Mouse (Mus musculus): ENCODE data around the gene Ufc1. TPM values are rescaled to one million over a fixed set of nuclear protein-coding genes. Genes with fewer than 3 reads are reported as not detected.

Gene Ufc1
- total and polyA plus RNA-seq, 3 experiments = 71.0 to 408 (median 101) TPM

DNA sequence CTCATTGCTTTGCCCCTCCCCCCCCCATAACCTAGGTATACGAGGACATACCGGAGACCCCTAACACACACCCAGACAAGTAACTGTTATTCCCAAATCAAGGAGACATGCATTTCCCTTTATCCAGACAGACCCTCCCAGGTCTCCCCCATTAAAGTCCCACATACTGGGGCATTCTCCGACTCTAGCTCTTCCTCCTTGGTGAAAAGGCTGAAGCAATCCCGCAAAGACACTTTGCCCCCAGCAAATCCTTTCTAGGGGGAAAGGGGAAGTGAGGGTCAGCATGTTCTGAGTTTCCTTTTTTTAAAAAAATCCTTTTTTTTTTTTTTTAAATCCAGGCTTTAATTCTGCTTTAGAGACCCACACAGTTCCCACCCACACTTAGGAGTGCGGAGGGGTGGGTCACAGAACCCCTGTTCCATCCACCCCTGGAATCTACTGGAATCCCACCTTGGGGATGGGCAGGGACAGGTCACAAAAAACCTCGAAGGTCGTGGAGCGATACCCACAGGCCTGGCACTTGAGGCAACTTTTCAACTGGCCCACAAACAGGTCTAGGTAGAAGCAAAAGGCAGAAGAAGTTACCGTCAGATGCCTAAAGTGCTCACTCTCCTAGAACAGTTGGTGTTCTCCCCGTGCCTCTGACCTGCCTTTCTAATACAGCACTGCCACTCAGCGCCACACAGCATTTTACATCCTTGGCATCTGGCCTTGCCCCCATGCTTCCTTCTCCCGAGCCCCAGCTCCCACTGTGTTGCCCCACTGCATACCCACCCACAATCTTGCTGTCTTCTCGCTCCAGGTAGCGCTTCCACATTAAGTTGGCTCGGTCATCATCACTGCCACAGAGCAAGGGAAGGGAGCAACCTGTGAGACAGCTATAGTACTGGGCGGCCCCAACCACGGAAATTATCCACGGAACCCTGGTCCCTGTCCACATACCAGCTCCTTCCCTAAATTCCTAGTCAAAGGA lies 11.3 kb downstream of the Ufc1 start:
- no peak for DNase-seq (ENCODE audit: low read depth, low spot score)
- peaks cover 0 to 8% of the 10 kb centered on the region in 2 experiments; a peak in 2 of 4 replicates for H3K36me3 ChIP-seq (ENCODE audit: control insufficient read depth in 1 of 2, insufficient read depth in 2 of 2, low read length in 2 of 2)
- peaks cover 0 to 16% of the 10 kb centered on the region in 2 experiments; a peak in 3 of 4 replicates for H3K4me1 ChIP-seq (ENCODE audit: control insufficient read depth in 1 of 2, insufficient read depth in 2 of 2, low read length in 2 of 2)
- no peak overlapping the region for H3K4me3 ChIP-seq (ENCODE audit: control insufficient read depth in 1 of 2, insufficient read depth in 1 of 2, low read depth in 2 of 2, low read length in 2 of 2)
- H3K79me2 ChIP-seq (ENCODE audit: control insufficient read depth, insufficient read depth, low read length, poor library complexity) = peaks cover 10% of the 10 kb centered on the region; the same call in 1 of the 2 replicates
- no peaks in the 10 kb centered on the region for H3K9me3 ChIP-seq (replicated peaks; ENCODE audit: insufficient read depth, low read length)
- H3K27ac ChIP-seq (ENCODE audit: control insufficient read depth, low read depth, low read length) = no peak overlapping the region
- TF ChIP-seq ZNF384 (IDR thresholded peaks at IDR 0.05; ENCODE audit: low read depth, low read length) (peak; percentile 43; the same call in 1 of the 2 replicates), CHD1 (IDR thresholded peaks at IDR 0.05; ENCODE audit: low read depth, low read length) (no peak)
- H3K27me3 ChIP-seq (ENCODE audit: control insufficient read depth in 1 of 2, insufficient read depth in 2 of 2, low read length in 2 of 2) = no peaks in the 10 kb centered on the region
- no peak overlapping the region for H3K9ac ChIP-seq (ENCODE audit: control insufficient read depth, low read depth, low read length, poor library complexity, severe bottlenecking)

DNA sequence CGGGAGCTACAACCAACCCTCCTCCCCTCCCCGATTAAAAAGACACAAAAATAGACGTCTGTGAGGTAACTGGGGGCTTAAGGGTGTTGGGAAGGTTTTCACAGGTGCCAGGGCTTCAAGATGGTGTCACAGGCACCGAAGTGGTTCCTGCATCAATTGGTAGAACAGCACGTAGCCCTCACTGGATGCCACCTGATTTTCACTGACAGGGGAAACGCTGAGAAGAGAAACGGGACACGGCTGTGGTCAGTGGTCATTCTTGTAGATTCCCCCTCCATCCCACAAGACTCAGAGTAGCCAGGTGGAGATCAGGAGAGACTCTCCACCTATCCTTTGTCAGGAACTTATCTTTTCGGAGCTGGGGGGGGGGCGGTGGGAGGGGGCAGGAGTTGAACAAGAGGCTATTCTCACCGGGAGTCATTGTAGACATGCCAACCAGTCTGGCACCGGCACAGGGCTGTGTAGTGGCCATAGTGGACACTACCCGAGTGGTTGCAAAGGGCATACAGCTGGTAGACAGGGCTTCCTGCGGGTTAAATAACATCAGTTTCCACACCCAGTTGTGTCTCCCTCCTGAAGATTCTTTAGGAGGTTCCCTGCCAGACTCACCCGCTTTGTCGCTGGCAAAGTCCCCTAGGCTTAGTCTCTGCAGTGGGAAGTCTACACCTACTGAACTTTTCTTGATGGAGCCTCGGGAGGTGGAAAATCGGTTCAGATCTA lies 12.6 kb downstream of the Ufc1 start:
- H3K27ac ChIP-seq (ENCODE audit: control insufficient read depth, low read depth, low read length) = peak overlapping the region; percentile 31
- TF ChIP-seq TAL1 (IDR thresholded peaks at IDR 0.05; ENCODE audit: low read length) (no peak), EP300 (IDR thresholded peaks at IDR 0.05; ENCODE audit: low read depth in 1 of 2, low read length in 2 of 2) (no peak), SMC3 (IDR thresholded peaks at IDR 0.05; ENCODE audit: low read depth, low read length) (no peak), TBP (IDR thresholded peaks at IDR 0.05; ENCODE audit: low read depth, low read length) (no peak), CHD2 (IDR thresholded peaks at IDR 0.05; ENCODE audit: low read length) (no peak), RCOR1 (IDR thresholded peaks at IDR 0.05; ENCODE audit: low read depth, low read length) (no peak), POLR2AphosphoS2 (IDR thresholded peaks at IDR 0.05; ENCODE audit: low read length) (no peak), MXI1 (IDR thresholded peaks at IDR 0.05; ENCODE audit: low read depth, low read length) (no peak), JUND (IDR thresholded peaks at IDR 0.05; ENCODE audit: low read depth, low read length) (no peak)
- no peaks in the 10 kb centered on the region for H3K27me3 ChIP-seq (ENCODE audit: control insufficient read depth in 1 of 2, insufficient read depth in 2 of 2, low read length in 2 of 2)
- H3K9ac ChIP-seq (ENCODE audit: control insufficient read depth, low read depth, low read length, poor library complexity, severe bottlenecking) = peak overlapping the region; percentile 85
- DNase-seq (ENCODE audit: low read depth, low spot score) = no peak
- H3K36me3 ChIP-seq (ENCODE audit: control insufficient read depth in 1 of 2, insufficient read depth in 2 of 2, low read length in 2 of 2) = peaks cover 0 to 5% of the 10 kb centered on the region in 2 experiments; a peak in 3 of 4 replicates
- H3K4me1 ChIP-seq (ENCODE audit: control insufficient read depth in 1 of 2, insufficient read depth in 2 of 2, low read length in 2 of 2) = peaks cover 0 to 12% of the 10 kb centered on the region in 2 experiments; a peak in 2 of 4 replicates
- H3K79me2 ChIP-seq (ENCODE audit: control insufficient read depth, insufficient read depth, low read length, poor library complexity) = peaks cover 7% of the 10 kb centered on the region; the same call in 1 of the 2 replicates
- H3K9me3 ChIP-seq (replicated peaks; ENCODE audit: insufficient read depth, low read length) = no peaks in the 10 kb centered on the region
- peak overlapping the region; percentile 62 to 80 for H3K4me3 ChIP-seq (ENCODE audit: control insufficient read depth in 1 of 2, insufficient read depth in 1 of 2, low read depth in 2 of 2, low read length in 2 of 2)

DNA sequence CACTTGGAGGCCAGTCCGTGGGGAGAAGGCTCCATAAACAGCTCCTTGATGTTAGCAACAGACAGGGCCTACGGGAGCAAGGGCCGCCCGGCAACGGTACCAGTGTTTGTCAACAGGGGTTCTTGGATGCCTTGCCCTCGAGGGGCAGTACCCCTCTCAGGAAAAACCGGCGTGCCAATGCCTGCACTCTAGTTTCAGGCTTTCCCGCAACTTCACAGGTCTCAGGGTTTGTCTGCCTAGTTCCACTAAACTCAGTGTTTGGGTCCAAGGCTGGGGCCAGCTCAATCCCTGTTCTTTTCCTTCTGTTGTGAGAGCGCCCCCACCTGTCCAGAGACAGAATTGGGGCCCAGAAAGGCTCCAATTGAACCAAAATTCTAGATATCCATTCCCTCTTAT lies 13.3 kb downstream of the Ufc1 start:
- Histone ChIP-seq H3K36me3 (ENCODE audit: control insufficient read depth in 1 of 2, insufficient read depth in 2 of 2, low read length in 2 of 2) (peaks cover 0 to 7% of the 10 kb centered on the region in 2 experiments; a peak in 3 of 4 replicates), H3K4me1 (ENCODE audit: control insufficient read depth in 1 of 2, insufficient read depth in 2 of 2, low read length in 2 of 2) (peaks cover 0 to 10% of the 10 kb centered on the region in 2 experiments; a peak in 1 of 4 replicates)
- peak; percentile 89 for DNase-seq (ENCODE audit: low read depth, low spot score)
- peak; percentile 70 for TF ChIP-seq SMC3 (IDR thresholded peaks at IDR 0.05; ENCODE audit: low read depth, low read length)
- TF ChIP-seq USF1 (IDR thresholded peaks at IDR 0.05; ENCODE audit: low read depth, low read length) = no peak
- no peak for TF ChIP-seq ZKSCAN1 (IDR thresholded peaks at IDR 0.05; ENCODE audit: low read depth, low read length)
- no peak for TF ChIP-seq MYB (IDR thresholded peaks at IDR 0.05; ENCODE audit: low read depth, low read length)
- TF ChIP-seq POLR2AphosphoS5 (IDR thresholded peaks at IDR 0.05; ENCODE audit: borderline replicate concordance, low read depth, low read length) = no peak
- no peak for TF ChIP-seq GATA1 (IDR thresholded peaks at IDR 0.05; ENCODE audit: low read depth, low read length)
- no peak for TF ChIP-seq MYC (IDR thresholded peaks at IDR 0.05; ENCODE audit: low read depth, low read length)
- TF ChIP-seq GABPA (IDR thresholded peaks at IDR 0.05; ENCODE audit: low read depth, low read length) = no peak
- TF ChIP-seq EP300 (IDR thresholded peaks at IDR 0.05; ENCODE audit: low read depth in 1 of 2, low read length in 2 of 2) = 0 out of 4 replicates have a peak, but pooled peaks of 1 of the 2 experiments have one; percentile 24
- no peak for TF ChIP-seq ZNF384 (IDR thresholded peaks at IDR 0.05; ENCODE audit: low read depth, low read length)
- TF ChIP-seq POLR2A (IDR thresholded peaks at IDR 0.05; ENCODE audit: control insufficient read depth in 1 of 2, insufficient read depth in 1 of 2, low read depth in 1 of 2, low read length in 2 of 2, poor library complexity in 1 of 2) = no peak
- TF ChIP-seq TBP (IDR thresholded peaks at IDR 0.05; ENCODE audit: low read depth, low read length) = no peak
- no peak; the same call in 1 of the 2 replicates for TF ChIP-seq HCFC1 (IDR thresholded peaks at IDR 0.05; ENCODE audit: low read depth, low read length)
- TF ChIP-seq ELF1 (IDR thresholded peaks at IDR 0.05; ENCODE audit: low read depth, low read length) = no peak
- TF ChIP-seq BHLHE40 (IDR thresholded peaks at IDR 0.05; ENCODE audit: borderline replicate concordance, low read depth, low read length) = no peak
- no peak for TF ChIP-seq CHD2 (IDR thresholded peaks at IDR 0.05; ENCODE audit: low read length)

More for the DNA sequence above, 13.3 kb downstream of the Ufc1 start:
- peaks cover 5% of the 10 kb centered on the region; the same call in 1 of the 2 replicates for H3K79me2 ChIP-seq (ENCODE audit: control insufficient read depth, insufficient read depth, low read length, poor library complexity)
- H3K9me3 ChIP-seq (replicated peaks; ENCODE audit: insufficient read depth, low read length) = no peaks in the 10 kb centered on the region
- H3K4me3 ChIP-seq (ENCODE audit: control insufficient read depth in 1 of 2, insufficient read depth in 1 of 2, low read depth in 2 of 2, low read length in 2 of 2) = peak overlapping the region; percentile 62 to 80
- no peaks in the 10 kb centered on the region for H3K27me3 ChIP-seq (ENCODE audit: control insufficient read depth in 1 of 2, insufficient read depth in 2 of 2, low read length in 2 of 2)
- H3K9ac ChIP-seq (ENCODE audit: control insufficient read depth, low read depth, low read length, poor library complexity, severe bottlenecking) = peak overlapping the region; percentile 85
- peak overlapping the region; percentile 93 for H3K27ac ChIP-seq (ENCODE audit: control insufficient read depth, low read depth, low read length)

Measured in MEL (cell line).